Mouse (Mus musculus): ENCODE data around the gene Mdm2. TPM values are rescaled to one million over a fixed set of nuclear protein-coding genes. Genes with fewer than 3 reads are reported as not detected.

Mdm2 gene
- polyA plus RNA-seq, 1 experiment from 2014 or later: 46.0 TPM

- H3K4me1 ChIP-seq (ENCODE audit: insufficient read depth, low read length): no peaks in the 10 kb centered on the region
- H3K36me3 ChIP-seq (ENCODE audit: insufficient read depth, low read length): peaks cover 73% of the 10 kb centered on the region
Measured at GRCm38 (mm10) chr10:117754609-117754940, 44.0 kb upstream of the Mdm2 start.

GRCm38 (mm10) chr10:117753711-117754608 lies 43.4 kb upstream of the Mdm2 start:
- no peaks in the 10 kb centered on the region for H3K4me1 ChIP-seq (ENCODE audit: insufficient read depth, low read length)
- 97% methylated on average over 8 of the region's 8 CpGs for WGBS
- H3K4me3 ChIP-seq (ENCODE audit: low read length): no peak overlapping the region
- 0 out of 2 replicates have a peak, but pooled peaks cover 3% of the 10 kb centered on the region for H3K9me3 ChIP-seq (ENCODE audit: low read length)
- H3K27ac ChIP-seq (ENCODE audit: low read length): no peak overlapping the region
- H3K36me3 ChIP-seq (ENCODE audit: insufficient read depth, low read length): peaks cover 73% of the 10 kb centered on the region
- H3K9ac ChIP-seq (replicated peaks; ENCODE audit: low read length): no peak overlapping the region
- H3K27me3 ChIP-seq (ENCODE audit: insufficient read depth, low read length): no peaks in the 10 kb centered on the region
- H3K4me2 ChIP-seq (replicated peaks; ENCODE audit: low read depth, low read length): no peak overlapping the region
- no peak for ATAC-seq (ENCODE audit: low FRiP score, low TSS enrichment)

More at GRCm38 (mm10) chr10:117754609-117754940, 44.0 kb upstream of the Mdm2 start:
- WGBS: 95% methylated on average over 7 of the region's 7 CpGs
- no peak overlapping the region for H3K4me2 ChIP-seq (replicated peaks; ENCODE audit: low read depth, low read length)
- no peak overlapping the region for H3K27ac ChIP-seq (ENCODE audit: low read length)
- no peak overlapping the region for H3K4me3 ChIP-seq (ENCODE audit: low read length)
- H3K9me3 ChIP-seq (ENCODE audit: low read length): 0 out of 2 replicates have a peak, but pooled peaks cover 3% of the 10 kb centered on the region
- ATAC-seq (ENCODE audit: low FRiP score, low TSS enrichment): no peak
- no peaks in the 10 kb centered on the region for H3K27me3 ChIP-seq (ENCODE audit: insufficient read depth, low read length)
- no peak overlapping the region for H3K9ac ChIP-seq (replicated peaks; ENCODE audit: low read length)

- Histone ChIP-seq H3K9ac (replicated peaks; ENCODE audit: low read length) (no peak overlapping the region), H3K36me3 (ENCODE audit: insufficient read depth, low read length) (peaks cover 72% of the 10 kb centered on the region), H3K4me3 (ENCODE audit: low read length) (no peak overlapping the region), H3K9me3 (ENCODE audit: low read length) (0 out of 2 replicates have a peak, but pooled peaks cover 3% of the 10 kb centered on the region), H3K4me2 (replicated peaks; ENCODE audit: low read depth, low read length) (no peak overlapping the region), H3K27me3 (ENCODE audit: insufficient read depth, low read length) (no peaks in the 10 kb centered on the region), H3K27ac (ENCODE audit: low read length) (no peak overlapping the region), H3K4me1 (ENCODE audit: insufficient read depth, low read length) (no peaks in the 10 kb centered on the region)
- ATAC-seq (ENCODE audit: low FRiP score, low TSS enrichment): no peak
- 90% methylated on average over 5 of the region's 5 CpGs for WGBS
Measured at GRCm38 (mm10) chr10:117752851-117753647, 42.5 kb upstream of the Mdm2 start.

- Histone ChIP-seq H3K27me3 (ENCODE audit: insufficient read depth, low read length) (no peaks in the 10 kb centered on the region), H3K4me1 (ENCODE audit: insufficient read depth, low read length) (no peaks in the 10 kb centered on the region), H3K4me3 (ENCODE audit: low read length) (no peak overlapping the region), H3K4me2 (replicated peaks; ENCODE audit: low read depth, low read length) (no peak overlapping the region), H3K9ac (replicated peaks; ENCODE audit: low read length) (no peak overlapping the region), H3K27ac (ENCODE audit: low read length) (no peak overlapping the region), H3K9me3 (ENCODE audit: low read length) (0 out of 2 replicates have a peak, but pooled peaks cover 3% of the 10 kb centered on the region), H3K36me3 (ENCODE audit: insufficient read depth, low read length) (peaks cover 68% of the 10 kb centered on the region)
- no peak for ATAC-seq (ENCODE audit: low FRiP score, low TSS enrichment)
- 95% methylated on average over 7 of the region's 7 CpGs for WGBS
Measured at GRCm38 (mm10) chr10:117752304-117752821, 41.8 kb upstream of the Mdm2 start.

GRCm38 (mm10) chr10:117751744-117752143 lies 41.2 kb upstream of the Mdm2 start:
- Histone ChIP-seq H3K4me1 (ENCODE audit: insufficient read depth, low read length) (no peaks in the 10 kb centered on the region), H3K4me3 (ENCODE audit: low read length) (no peak overlapping the region), H3K9ac (replicated peaks; ENCODE audit: low read length) (no peak overlapping the region), H3K4me2 (replicated peaks; ENCODE audit: low read depth, low read length) (no peak overlapping the region), H3K36me3 (ENCODE audit: insufficient read depth, low read length) (peaks cover 62% of the 10 kb centered on the region), H3K27ac (ENCODE audit: low read length) (no peak overlapping the region), H3K9me3 (ENCODE audit: low read length) (0 out of 2 replicates have a peak, but pooled peaks cover 3% of the 10 kb centered on the region), H3K27me3 (ENCODE audit: insufficient read depth, low read length) (no peaks in the 10 kb centered on the region)
- ATAC-seq (ENCODE audit: low FRiP score, low TSS enrichment): no peak
- 89% methylated on average over 6 of the region's 6 CpGs for WGBS

GRCm38 (mm10) chr10:117751282-117751610 lies 40.7 kb upstream of the Mdm2 start:
- Histone ChIP-seq H3K4me3 (ENCODE audit: low read length) (no peak overlapping the region), H3K27ac (ENCODE audit: low read length) (no peak overlapping the region), H3K27me3 (ENCODE audit: insufficient read depth, low read length) (no peaks in the 10 kb centered on the region), H3K9ac (replicated peaks; ENCODE audit: low read length) (no peak overlapping the region), H3K9me3 (ENCODE audit: low read length) (0 out of 2 replicates have a peak, but pooled peaks cover 3% of the 10 kb centered on the region), H3K36me3 (ENCODE audit: insufficient read depth, low read length) (peaks cover 57% of the 10 kb centered on the region), H3K4me2 (replicated peaks; ENCODE audit: low read depth, low read length) (no peak overlapping the region), H3K4me1 (ENCODE audit: insufficient read depth, low read length) (no peaks in the 10 kb centered on the region)
- 96% methylated on average over 14 of the region's 14 CpGs for WGBS
- no peak for ATAC-seq (ENCODE audit: low FRiP score, low TSS enrichment)

GRCm38 (mm10) chr10:117750529-117751281 lies 40.1 kb upstream of the Mdm2 start:
- no peak overlapping the region for H3K9ac ChIP-seq (replicated peaks; ENCODE audit: low read length)
- H3K27me3 ChIP-seq (ENCODE audit: insufficient read depth, low read length): no peaks in the 10 kb centered on the region
- WGBS: 96% methylated on average over 5 of the region's 5 CpGs
- H3K4me1 ChIP-seq (ENCODE audit: insufficient read depth, low read length): no peaks in the 10 kb centered on the region
- 0 out of 2 replicates have a peak, but pooled peaks cover 3% of the 10 kb centered on the region for H3K9me3 ChIP-seq (ENCODE audit: low read length)
- no peak overlapping the region for H3K4me3 ChIP-seq (ENCODE audit: low read length)
- ATAC-seq (ENCODE audit: low FRiP score, low TSS enrichment): no peak
- H3K36me3 ChIP-seq (ENCODE audit: insufficient read depth, low read length): peaks cover 52% of the 10 kb centered on the region
- H3K27ac ChIP-seq (ENCODE audit: low read length): no peak overlapping the region
- H3K4me2 ChIP-seq (replicated peaks; ENCODE audit: low read depth, low read length): no peak overlapping the region

GRCm38 (mm10) chr10:117749787-117750343 lies 39.3 kb upstream of the Mdm2 start:
- WGBS: 96% methylated on average over 14 of the region's 14 CpGs
- no peak overlapping the region for H3K27ac ChIP-seq (ENCODE audit: low read length)
- peaks cover 6% of the 10 kb centered on the region for H3K4me1 ChIP-seq (ENCODE audit: insufficient read depth, low read length)
- no peak overlapping the region for H3K4me2 ChIP-seq (replicated peaks; ENCODE audit: low read depth, low read length)
- ATAC-seq (ENCODE audit: low FRiP score, low TSS enrichment): no peak
- no peak overlapping the region for H3K9ac ChIP-seq (replicated peaks; ENCODE audit: low read length)
- no peak overlapping the region for H3K4me3 ChIP-seq (ENCODE audit: low read length)
- no peaks in the 10 kb centered on the region for H3K27me3 ChIP-seq (ENCODE audit: insufficient read depth, low read length)
- 0 out of 2 replicates have a peak, but pooled peaks cover 3% of the 10 kb centered on the region for H3K9me3 ChIP-seq (ENCODE audit: low read length)
- H3K36me3 ChIP-seq (ENCODE audit: insufficient read depth, low read length): peaks cover 44% of the 10 kb centered on the region
